Mouse (Mus musculus) cerebellum, adult 2 months (tissue): ENCODE measurements around the gene Tjp2.

Source experiments
- CTCF ChIP-seq: fragments of 200-500 bp; IDR thresholded peaks from 2 replicates; pipeline ENCODE4 v1.5.1; 2011; ENCODE audit warnings: low read depth, mild to moderate bottlenecking, control low read depth, low read length, moderate library complexity, borderline replicate concordance; ENCODE audit not compliant: insufficient read depth
- POLR2A ChIP-seq: fragments of 200-500 bp; IDR thresholded peaks from 2 replicates; pipeline ENCODE4 v1.6.1; 2011; ENCODE audit warnings: low read length, control low read depth, borderline replicate concordance; ENCODE audit not compliant: insufficient read depth

DNA sequence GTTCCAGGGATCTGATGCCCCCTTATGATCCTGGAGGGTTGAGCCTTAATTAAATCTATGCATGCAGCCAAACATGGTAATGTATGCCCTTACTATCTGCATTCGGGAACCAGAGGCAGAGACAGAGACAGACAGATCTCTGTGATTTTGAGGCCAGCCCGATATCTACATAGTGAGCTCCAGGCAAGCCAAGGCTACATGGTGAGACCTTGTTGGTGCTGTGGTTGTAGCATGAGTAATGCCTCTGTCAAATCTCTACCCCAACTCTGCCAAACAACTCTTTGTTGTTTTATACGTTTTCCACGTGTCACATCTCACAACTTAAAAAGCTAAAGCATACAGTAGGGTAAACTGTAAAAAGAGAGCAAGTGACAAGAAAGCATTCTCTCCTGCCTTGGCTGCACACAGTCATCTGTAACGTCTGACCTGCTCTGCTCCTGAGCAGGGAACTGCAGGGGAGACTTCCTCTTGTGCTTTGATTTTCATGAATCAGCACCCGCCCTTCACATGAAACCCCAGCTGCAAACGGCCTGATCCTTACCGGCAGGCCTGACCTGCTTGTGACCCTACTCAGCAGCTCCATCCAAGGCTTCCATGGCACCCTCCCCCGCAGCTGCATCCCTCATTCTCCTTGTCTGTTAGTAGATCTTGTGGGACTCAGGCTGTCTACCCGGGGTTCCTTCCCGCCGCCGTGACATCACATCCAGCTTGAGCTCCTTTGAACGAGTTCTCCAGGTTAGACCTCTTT, 17.1 kb upstream of the Tjp2 start:
- no peak for TF ChIP-seq CTCF
- no peak for TF ChIP-seq POLR2A
